Mouse (Mus musculus) adrenal gland, postnatal 10 days (tissue): ENCODE results near the gene Mylk2. TPM values are rescaled to one million over a fixed set of nuclear protein-coding genes. Genes with fewer than 3 reads are reported as not detected.
A peak's percentile ranks its signal among the peaks of the same experiment; 100 is the strongest.

ENCODE experiments used
- DNase-seq: peaks from one replicate; pipeline ENCODE4 v3.0.0; 2021; ENCODE audit warnings: mixed read lengths
- total RNA-seq, 2 experiments: library from RNA; stranded (reverse); gene quantifications; 2 replicates each; pipeline ENCODE4 v1.2.3; 2021

The Mylk2 gene
- total RNA-seq, 2 experiments from 2014 or later, result 3.1 to 6.3 TPM

GRCm38 (mm10) chr2:152914310-152915120, 3.4 kb downstream of the Mylk2 start:
- peak; percentile 93 for DNase-seq

DNA sequence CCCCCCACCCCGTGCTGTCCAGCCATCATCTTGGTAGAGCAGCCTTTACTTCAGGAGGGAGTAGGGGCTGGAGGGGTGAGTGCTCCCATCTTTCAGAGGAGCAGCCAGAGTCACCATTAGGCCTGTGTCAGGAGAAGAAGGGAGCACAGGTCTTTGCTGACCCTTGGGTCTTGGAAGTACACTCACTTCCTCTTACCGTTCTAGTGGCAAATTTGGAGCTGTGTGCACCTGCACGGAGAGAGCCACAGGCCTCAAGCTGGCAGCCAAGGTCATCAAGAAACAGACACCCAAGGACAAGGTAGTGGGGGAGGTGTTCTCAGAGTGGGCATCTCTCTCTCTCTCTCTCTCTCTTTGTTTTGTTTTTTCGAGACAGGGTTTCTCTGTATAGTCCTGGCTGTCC, 4.3 kb downstream of the Mylk2 start:
- no peak for DNase-seq

DNA sequence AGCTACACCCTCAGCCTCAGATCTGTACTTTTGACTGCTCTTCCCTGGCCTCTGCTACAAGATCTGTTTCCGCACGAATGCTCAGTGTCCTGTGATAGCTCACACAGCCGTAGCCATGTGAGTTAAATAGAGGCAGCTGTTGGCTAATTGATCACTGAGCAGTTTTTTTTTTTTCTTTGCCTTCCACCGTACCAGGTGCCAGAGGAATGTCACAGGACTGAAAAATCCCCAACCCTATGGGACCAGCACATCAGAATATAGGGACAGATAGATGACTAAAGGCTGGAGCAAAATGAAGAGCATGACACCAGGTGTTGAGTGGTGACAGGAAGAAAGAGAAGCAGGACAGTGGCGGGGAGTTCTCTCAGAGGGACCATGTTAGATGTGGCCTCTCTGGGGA, 5.0 kb downstream of the Mylk2 start:
- DNase-seq, result no peak

DNA sequence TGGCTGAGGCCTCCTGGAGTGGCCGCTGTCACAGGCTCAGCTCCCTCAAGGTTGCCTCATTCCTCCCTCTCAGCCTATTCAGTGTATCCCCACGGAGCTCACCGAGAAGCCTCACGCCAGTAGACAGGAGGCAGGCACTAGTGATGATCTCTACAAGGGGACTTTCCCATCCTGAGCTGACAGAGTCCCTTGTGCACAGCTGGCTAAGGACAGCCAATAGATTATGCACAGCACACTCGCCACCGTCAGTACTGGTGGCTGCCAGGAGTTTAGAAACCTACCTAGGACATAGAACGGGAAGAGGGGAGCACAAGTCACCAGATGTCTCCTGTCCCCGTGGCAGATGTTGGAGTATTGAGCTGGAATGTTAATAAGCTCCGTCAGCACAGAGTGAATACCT, 6.5 kb downstream of the Mylk2 start:
- DNase-seq, result no peak

DNA sequence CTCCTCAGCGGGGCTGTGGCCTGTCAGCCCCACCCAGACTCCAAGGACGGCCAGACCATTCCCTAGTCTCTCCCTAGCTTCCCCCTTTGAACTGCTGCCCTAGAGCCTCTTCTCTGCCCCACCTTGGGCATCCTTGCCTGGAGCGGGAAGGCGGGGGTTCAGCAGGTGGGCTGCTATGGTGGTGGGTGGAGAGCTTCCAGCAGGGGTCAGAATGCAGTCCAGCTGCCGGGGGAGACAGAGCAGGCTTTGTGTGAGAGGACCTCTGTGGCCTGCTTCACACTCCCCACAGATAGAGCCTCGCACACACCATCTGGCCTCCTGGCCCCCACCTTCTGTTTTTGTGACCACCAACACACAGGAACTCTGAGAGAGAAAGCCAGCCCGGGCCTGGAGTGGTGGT, 11.2 kb downstream of the Mylk2 start:
- no peak for DNase-seq

DNA sequence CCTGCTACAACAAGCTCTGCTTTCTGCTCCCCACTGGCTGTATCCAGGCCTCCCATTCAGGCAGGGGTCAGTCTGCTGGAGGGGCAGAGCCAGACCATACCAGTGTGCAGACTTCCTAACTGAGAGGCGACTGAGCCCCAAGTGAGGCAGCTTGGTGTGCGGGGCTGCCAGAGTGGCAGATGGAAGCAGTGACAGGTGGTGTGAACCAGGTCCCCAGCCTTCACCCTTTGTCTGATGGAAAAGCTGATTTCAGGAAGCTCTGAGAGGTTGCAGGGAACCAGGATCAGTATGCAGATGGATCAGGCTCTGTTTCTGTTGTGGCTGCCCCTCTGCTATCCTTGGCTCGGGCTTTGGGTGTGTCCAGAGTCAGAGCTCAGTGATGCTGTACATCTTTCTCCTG, 12.5 kb downstream of the Mylk2 start:
- DNase-seq, result no peak

DNA sequence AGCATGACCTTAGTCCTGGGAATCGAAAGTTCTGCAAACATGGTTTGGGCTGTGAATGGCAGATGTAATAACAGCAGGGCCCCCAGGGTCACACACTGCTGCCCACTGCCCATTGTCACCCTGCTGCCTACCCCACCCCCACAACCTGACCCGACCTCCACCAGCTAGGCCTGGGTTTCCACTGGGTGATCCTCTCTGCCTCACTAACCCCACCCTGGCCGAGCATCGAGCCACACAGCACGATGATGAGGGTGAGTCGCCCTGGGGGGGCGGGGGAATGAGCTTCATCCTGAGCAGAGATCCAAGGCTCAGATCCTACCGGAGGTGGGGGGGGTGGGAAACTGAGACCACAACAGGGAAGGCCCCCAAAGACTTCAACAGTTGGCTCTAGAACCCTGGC, 13.0 kb downstream of the Mylk2 start:
- DNase-seq, result no peak

GRCm38 (mm10) chr2:152924543-152924942, 13.4 kb downstream of the Mylk2 start:
- no peak for DNase-seq

DNA sequence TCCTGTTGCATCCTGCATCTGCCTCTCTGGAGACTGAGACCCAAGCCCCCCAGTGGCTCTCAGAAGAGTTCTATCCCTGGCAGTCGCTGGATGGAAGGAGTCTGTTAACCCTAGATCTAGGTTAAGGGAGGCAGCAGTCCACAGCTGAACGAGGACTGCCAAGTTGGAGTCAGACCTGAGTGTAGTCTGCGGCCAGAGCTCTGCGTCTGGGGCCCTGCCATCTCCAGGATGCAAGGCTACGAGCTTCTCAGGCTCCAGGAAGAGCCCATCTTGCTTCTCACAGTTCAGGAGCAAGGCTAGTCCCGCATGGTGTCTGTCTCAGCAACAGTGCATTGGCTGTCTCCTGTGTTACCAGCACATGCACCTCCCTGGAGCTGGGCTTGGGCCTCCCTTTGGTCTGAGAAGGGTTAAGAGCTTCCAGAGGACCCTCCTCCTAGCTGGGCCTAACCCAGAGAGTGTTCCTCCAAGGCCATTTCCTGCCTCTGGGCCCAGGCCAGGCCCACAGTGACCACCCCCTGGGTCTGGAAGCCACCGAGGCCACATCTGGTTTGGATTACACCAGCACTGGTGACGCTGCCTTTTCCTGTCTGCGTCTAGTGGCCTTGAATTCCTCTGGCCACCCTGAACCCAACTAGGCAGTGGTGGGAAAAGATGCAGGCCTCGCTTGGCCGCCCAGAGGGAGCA, 14.2 kb downstream of the Mylk2 start:
- peak; percentile 83 for DNase-seq

- no peak for DNase-seq
These were observed 15.7 kb downstream of the Mylk2 start for GRCm38 (mm10) chr2:152926896-152927295.

GRCm38 (mm10) chr2:152927371-152927770, 16.2 kb downstream of the Mylk2 start:
- DNase-seq, result no peak

DNA sequence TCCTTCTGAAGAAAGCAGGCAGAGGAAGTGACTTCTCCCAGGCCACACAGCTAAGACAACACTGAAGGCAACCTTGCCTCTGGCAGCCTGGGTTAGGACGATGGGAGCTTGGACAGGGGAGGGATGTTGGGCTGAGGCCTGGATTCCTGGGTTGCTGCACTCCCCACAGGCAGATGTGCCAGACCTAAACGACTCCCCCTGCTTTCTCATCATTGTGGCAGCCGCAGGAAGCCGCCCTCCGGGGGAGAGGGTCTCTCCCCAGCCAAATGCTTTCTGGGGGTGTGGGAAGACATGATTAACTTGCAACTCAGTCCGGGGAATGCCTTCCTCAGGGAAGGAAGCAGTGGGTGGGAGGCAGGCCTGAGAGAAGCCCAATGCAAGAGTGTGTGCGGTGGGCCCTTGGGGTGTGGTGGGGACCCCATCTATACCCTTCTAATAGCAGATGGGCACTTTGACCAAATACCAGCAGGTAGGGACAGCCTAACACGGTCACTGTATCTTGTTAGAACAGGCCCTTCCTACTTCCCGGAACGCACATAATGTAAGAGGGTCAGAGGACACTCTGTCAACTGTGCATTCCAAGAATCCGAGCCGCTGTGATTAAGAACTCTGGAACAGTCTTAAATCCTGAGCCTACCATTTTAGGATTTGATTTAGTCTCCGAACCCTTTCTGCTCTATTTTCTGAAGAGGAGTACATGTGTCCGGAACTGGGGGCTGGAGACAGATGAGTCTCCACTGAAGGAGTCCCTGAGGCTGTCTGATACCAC, 17.3 kb downstream of the Mylk2 start:
- no peak for DNase-seq

GRCm38 (mm10) chr2:152928988-152929370, 17.8 kb downstream of the Mylk2 start:
- no peak for DNase-seq

GRCm38 (mm10) chr2:152930276-152930675, 19.1 kb downstream of the Mylk2 start:
- no peak for DNase-seq

- no peak for DNase-seq
These were observed 20.5 kb downstream of the Mylk2 start for GRCm38 (mm10) chr2:152931456-152932160.

- DNase-seq, result no peak
These were observed 21.9 kb downstream of the Mylk2 start, which contains the start of gene Foxs1 for GRCm38 (mm10) chr2:152933048-152933447. Gene Foxs1, minus strand, starts transcription at chr2:152933208.

DNA sequence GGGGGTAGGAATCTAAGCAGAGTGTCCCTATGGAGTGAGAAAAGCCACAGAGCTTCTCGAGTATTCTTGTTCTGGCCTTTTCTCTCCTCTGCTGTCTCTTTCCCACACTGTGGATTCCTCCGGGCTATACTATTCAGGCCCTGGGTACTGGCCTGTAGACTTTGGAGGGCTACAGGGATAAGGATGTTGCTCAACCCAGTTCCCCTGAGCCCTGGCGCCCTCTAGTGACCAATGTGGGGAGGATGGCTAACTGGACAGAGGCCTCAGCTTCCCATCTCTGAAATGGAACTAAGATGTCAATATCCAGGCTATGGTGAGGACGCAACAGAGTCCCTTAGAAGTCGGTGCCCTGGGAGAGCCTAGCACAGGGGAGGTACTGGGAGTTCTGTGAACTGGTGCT, 22.5 kb downstream of the Mylk2 start:
- DNase-seq, result peak; percentile 77

GRCm38 (mm10) chr2:152939846-152940245, 28.7 kb downstream of the Mylk2 start:
- DNase-seq, result peak; percentile 80

GRCm38 (mm10) chr2:152941106-152941505, 30.0 kb downstream of the Mylk2 start:
- DNase-seq, result no peak

GRCm38 (mm10) chr2:152941776-152942175, 30.6 kb downstream of the Mylk2 start:
- no peak for DNase-seq

- no peak for DNase-seq
These were observed 31.9 kb downstream of the Mylk2 start for GRCm38 (mm10) chr2:152942898-152943515.

DNA sequence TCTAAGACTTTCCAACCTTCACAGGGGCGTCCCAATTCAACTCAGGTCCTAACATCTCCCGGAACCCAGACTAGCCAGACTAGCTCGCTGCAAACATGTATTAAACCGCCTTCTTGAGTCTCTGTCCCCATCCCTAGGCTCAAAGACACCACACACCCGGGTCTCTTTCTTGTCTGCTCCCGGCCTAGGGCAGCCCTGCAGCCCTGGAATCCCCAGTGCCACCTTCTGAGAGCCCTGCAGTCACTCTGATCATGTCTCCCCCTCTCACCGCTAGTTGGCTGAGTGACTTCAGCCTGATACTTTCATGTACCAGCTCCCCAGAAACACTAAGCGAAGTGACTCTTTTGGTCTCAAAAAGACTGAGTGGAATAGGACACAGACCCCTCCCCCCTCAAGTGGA, 32.4 kb downstream of the Mylk2 start:
- DNase-seq, result no peak
